Mouse (Mus musculus): ENCODE measurements around the gene Mas1. TPM values are rescaled to one million over a fixed set of nuclear protein-coding genes. Genes with fewer than 3 reads are reported as not detected.

Gene Mas1
- 0.25 and 0.44 TPM in 2 replicates for polyA plus RNA-seq (2011; ENCODE audit: insufficient read depth, insufficient read length, low read depth, missing spikeins)

DNA sequence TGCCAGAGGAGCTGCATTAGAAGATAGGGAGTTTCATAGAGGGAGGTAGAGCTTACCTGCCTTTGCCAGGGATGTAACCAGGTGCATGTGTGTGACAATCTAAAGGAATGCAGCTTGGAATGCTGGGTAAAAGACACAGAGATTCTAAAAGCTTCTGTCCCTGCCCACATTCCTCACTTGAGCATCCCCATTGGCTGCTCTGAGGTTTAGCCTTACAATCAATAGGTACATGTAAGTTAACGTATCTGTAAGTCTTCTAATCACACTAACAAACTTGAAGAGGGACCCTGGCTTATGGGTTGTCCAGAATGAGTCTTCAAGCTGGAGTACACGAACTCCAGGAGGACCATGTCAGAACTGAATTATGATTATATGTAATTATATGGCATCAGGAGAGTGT lies at the start of gene Mas1:
Gene Mas1, minus strand, starts transcription at position 101 of the 400 bp plus-strand sequence.
- no peaks in the 10 kb centered on the region for H3K36me3 ChIP-seq (ENCODE audit: control insufficient read depth, insufficient read depth, low read length, poor library complexity, severe bottlenecking)
- H3K27ac ChIP-seq (ENCODE audit: insufficient read depth, low read length) = no peak within 1 kb of the TSS
- H3K4me1 ChIP-seq (ENCODE audit: control insufficient read depth, insufficient read depth, low read length) = peaks cover 1% of the 10 kb centered on the region
- no peaks in the 10 kb centered on the region for H3K27me3 ChIP-seq (ENCODE audit: control insufficient read depth, insufficient read depth, low read length, poor library complexity, severe bottlenecking)
- no peaks in the 10 kb centered on the region for H3K9me3 ChIP-seq (replicated peaks; ENCODE audit: control insufficient read depth, insufficient read depth, low read length, poor library complexity, severe bottlenecking)
- no peak within 1 kb of the TSS for H3K9ac ChIP-seq (ENCODE audit: low read depth, poor library complexity, severe bottlenecking)
- TF ChIP-seq EP300 (IDR thresholded peaks at IDR 0.05; ENCODE audit: insufficient read depth, low read depth, low read length) (no peak), POLR2A (IDR thresholded peaks at IDR 0.05; ENCODE audit: insufficient read depth, low read length) (no peak), CTCF (IDR thresholded peaks at IDR 0.05; ENCODE audit: low read depth, low read length) (no peak)
- H3K4me3 ChIP-seq (ENCODE audit: low read depth, low read length) = no peak within 1 kb of the TSS

DNA sequence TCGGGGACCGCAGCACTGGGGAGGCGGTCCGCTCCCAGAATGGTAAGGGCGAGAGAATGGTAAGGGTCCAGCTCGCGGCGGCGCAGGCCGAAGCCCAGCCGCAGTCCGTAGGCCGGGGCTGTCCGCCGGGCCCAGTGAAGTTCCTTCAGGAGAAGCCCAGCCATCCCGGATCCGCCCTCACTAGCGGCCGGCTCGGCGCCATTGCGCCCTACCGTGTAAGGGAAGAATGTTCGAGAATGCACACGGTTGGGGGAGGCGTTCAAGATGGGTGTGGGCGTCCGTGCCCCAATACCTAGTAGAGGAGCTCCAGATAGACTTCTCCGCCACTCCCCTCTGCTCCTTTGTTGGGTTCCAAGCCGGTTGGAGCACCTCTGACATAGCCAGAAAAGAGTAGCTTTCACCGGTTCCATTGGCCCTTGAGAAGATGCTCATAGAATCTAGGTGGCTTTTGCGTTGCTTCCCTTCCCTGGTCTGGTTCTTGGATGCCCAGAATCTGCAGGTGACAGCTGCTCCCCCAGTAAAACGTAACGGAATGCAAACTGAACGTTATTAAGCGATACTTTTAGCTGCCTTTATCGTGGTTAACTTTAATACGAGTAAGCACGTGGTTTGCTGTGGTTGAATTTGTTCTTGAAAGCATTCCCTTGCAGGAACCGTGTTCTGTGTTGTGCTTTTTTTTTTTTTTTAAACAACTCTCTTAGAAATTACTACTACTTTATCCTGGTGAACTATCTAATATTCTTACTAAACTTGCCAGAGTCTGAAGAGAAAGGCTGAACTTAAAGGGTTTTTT lies 48.8 kb upstream of the Mas1 start:
- Histone ChIP-seq H3K9ac (ENCODE audit: low read depth, poor library complexity, severe bottlenecking) (peak overlapping the region; percentile 94), H3K27ac (ENCODE audit: insufficient read depth, low read length) (peak overlapping the region; percentile 62), H3K36me3 (ENCODE audit: control insufficient read depth, insufficient read depth, low read length, poor library complexity, severe bottlenecking) (peaks cover 59% of the 10 kb centered on the region), H3K9me3 (replicated peaks; ENCODE audit: control insufficient read depth, insufficient read depth, low read length, poor library complexity, severe bottlenecking) (no peaks in the 10 kb centered on the region), H3K4me3 (ENCODE audit: low read depth, low read length) (peak overlapping the region; percentile 93), H3K4me1 (ENCODE audit: control insufficient read depth, insufficient read depth, low read length) (peaks cover 2% of the 10 kb centered on the region), H3K27me3 (ENCODE audit: control insufficient read depth, insufficient read depth, low read length, poor library complexity, severe bottlenecking) (no peaks in the 10 kb centered on the region)
- no peak for TF ChIP-seq POLR2A (IDR thresholded peaks at IDR 0.05; ENCODE audit: insufficient read depth, low read length)
- no peak for TF ChIP-seq CTCF (IDR thresholded peaks at IDR 0.05; ENCODE audit: low read depth, low read length)
- no peak for TF ChIP-seq EP300 (IDR thresholded peaks at IDR 0.05; ENCODE audit: insufficient read depth, low read depth, low read length)

DNA sequence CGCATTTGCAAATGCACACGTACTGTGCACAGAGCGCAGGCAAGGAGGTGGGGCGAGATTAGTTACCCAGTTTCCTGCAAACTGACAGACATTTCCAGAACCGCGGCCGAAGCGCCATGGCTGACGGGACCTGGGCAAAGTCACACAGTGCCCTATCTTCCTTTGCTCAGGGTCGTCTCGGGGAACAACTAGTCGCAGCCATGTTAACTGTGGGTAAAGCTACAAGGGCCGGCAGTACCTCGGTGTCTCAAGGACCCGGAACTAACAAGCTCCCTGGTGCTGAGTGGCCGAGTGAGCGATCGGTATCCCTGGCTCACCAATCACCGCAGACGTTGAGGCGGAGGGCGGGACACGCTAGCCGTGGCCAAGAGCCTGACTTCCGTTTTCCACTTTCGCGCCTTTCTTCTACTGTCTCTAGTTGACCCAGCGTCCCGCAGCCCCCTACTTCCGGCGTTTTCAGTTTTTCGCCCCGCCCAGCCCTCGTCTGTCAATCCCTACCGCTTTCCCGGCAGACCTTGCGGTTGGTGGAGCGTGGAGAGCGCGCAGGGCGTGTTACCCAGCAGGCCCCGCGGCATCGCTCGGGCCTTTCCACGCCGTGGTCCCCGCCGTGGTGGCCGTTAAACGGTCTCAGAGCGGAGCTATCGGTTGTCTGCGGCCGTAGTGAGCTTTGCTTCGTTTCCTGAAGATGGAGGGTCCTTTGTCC lies 48.1 kb upstream of the Mas1 start, which contains the start of gene Mrpl18:
Gene Mrpl18, minus strand, starts transcription at position 465 of the 703 bp plus-strand sequence.
- Histone ChIP-seq H3K27me3 (ENCODE audit: control insufficient read depth, insufficient read depth, low read length, poor library complexity, severe bottlenecking) (no peaks in the 10 kb centered on the region), H3K4me3 (ENCODE audit: low read depth, low read length) (peak within 1 kb of the TSS; percentile 98), H3K36me3 (ENCODE audit: control insufficient read depth, insufficient read depth, low read length, poor library complexity, severe bottlenecking) (peaks cover 52% of the 10 kb centered on the region), H3K27ac (ENCODE audit: insufficient read depth, low read length) (peak within 1 kb of the TSS; percentile 62), H3K4me1 (ENCODE audit: control insufficient read depth, insufficient read depth, low read length) (peaks cover 2% of the 10 kb centered on the region), H3K9ac (ENCODE audit: low read depth, poor library complexity, severe bottlenecking) (peak within 1 kb of the TSS; percentile 94), H3K9me3 (replicated peaks; ENCODE audit: control insufficient read depth, insufficient read depth, low read length, poor library complexity, severe bottlenecking) (no peaks in the 10 kb centered on the region)
- 0 out of 2 replicates have a peak, but pooled peaks have one; percentile 11 for TF ChIP-seq EP300 (IDR thresholded peaks at IDR 0.05; ENCODE audit: insufficient read depth, low read depth, low read length)
- TF ChIP-seq POLR2A (IDR thresholded peaks at IDR 0.05; ENCODE audit: insufficient read depth, low read length) = peak; percentile 95
- no peak for TF ChIP-seq CTCF (IDR thresholded peaks at IDR 0.05; ENCODE audit: low read depth, low read length)

DNA sequence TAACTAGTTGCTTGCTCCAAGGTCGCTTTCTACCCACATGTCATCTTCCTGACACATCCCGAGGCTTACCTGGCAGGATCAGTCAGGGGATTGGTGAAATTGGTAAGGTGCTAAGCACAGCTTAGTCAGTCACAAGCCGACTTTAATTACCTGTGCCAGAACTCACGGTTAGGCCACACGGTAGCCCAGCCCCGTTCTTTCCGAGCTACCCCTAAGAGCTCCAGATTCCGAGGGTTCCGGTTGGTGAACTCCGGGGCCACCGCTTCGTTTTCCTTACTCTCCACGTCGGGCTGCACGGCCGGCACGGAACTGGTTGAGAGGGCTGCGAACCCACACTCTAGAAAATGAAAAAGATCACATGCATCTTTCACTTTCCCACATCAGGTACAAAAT lies 47.5 kb upstream of the Mas1 start, which contains the start of gene Tcp1:
Gene Tcp1, plus strand, starts transcription at position 214 of the 393 bp plus-strand sequence.
- Histone ChIP-seq H3K27me3 (ENCODE audit: control insufficient read depth, insufficient read depth, low read length, poor library complexity, severe bottlenecking) (no peaks in the 10 kb centered on the region), H3K36me3 (ENCODE audit: control insufficient read depth, insufficient read depth, low read length, poor library complexity, severe bottlenecking) (peaks cover 47% of the 10 kb centered on the region), H3K4me1 (ENCODE audit: control insufficient read depth, insufficient read depth, low read length) (peaks cover 2% of the 10 kb centered on the region), H3K4me3 (ENCODE audit: low read depth, low read length) (peak within 1 kb of the TSS; percentile 98), H3K9me3 (replicated peaks; ENCODE audit: control insufficient read depth, insufficient read depth, low read length, poor library complexity, severe bottlenecking) (no peaks in the 10 kb centered on the region), H3K27ac (ENCODE audit: insufficient read depth, low read length) (peak within 1 kb of the TSS; percentile 62), H3K9ac (ENCODE audit: low read depth, poor library complexity, severe bottlenecking) (peak within 1 kb of the TSS; percentile 94)
- TF ChIP-seq CTCF (IDR thresholded peaks at IDR 0.05; ENCODE audit: low read depth, low read length) = no peak
- no peak for TF ChIP-seq POLR2A (IDR thresholded peaks at IDR 0.05; ENCODE audit: insufficient read depth, low read length)
- no peak for TF ChIP-seq EP300 (IDR thresholded peaks at IDR 0.05; ENCODE audit: insufficient read depth, low read depth, low read length)

DNA sequence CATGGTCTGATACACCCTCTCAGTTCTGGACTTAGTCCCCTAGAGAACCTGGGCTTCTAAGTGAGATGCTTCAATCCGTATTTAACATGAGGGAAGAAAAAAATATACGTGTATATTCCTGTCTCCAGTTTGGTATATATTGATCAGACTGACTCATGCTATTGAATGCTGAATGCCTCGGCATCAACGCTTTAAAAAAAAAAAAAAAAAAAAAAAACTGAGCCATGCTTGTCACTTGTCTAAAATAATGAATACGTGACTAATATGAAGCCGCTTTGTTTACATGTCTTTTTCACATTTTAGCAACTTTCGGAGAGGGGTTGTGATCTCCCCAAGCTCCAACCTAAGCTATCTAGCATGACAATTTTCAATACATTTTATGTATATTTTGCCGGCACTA lies 42.4 kb upstream of the Mas1 start:
- Histone ChIP-seq H3K9ac (ENCODE audit: low read depth, poor library complexity, severe bottlenecking) (peak overlapping the region; percentile 34; the same call in 1 of the 2 replicates), H3K4me1 (ENCODE audit: control insufficient read depth, insufficient read depth, low read length) (no peaks in the 10 kb centered on the region), H3K9me3 (replicated peaks; ENCODE audit: control insufficient read depth, insufficient read depth, low read length, poor library complexity, severe bottlenecking) (no peaks in the 10 kb centered on the region), H3K27ac (ENCODE audit: insufficient read depth, low read length) (no peak overlapping the region), H3K27me3 (ENCODE audit: control insufficient read depth, insufficient read depth, low read length, poor library complexity, severe bottlenecking) (no peaks in the 10 kb centered on the region), H3K36me3 (ENCODE audit: control insufficient read depth, insufficient read depth, low read length, poor library complexity, severe bottlenecking) (peaks cover 27% of the 10 kb centered on the region), H3K4me3 (ENCODE audit: low read depth, low read length) (no peak overlapping the region; the same call in 1 of the 2 replicates)
- TF ChIP-seq EP300 (IDR thresholded peaks at IDR 0.05; ENCODE audit: insufficient read depth, low read depth, low read length) = no peak
- no peak for TF ChIP-seq CTCF (IDR thresholded peaks at IDR 0.05; ENCODE audit: low read depth, low read length)
- TF ChIP-seq POLR2A (IDR thresholded peaks at IDR 0.05; ENCODE audit: insufficient read depth, low read length) = no peak
